Mouse (Mus musculus): ENCODE measurements around the gene Crb3.

- TF ChIP-seq CTCF (IDR thresholded peaks at IDR 0.05; ENCODE audit: low read depth, low read length) (no peak), POLR2A (IDR thresholded peaks at IDR 0.05; ENCODE audit: insufficient read depth, low read length) (no peak), EP300 (IDR thresholded peaks at IDR 0.05; ENCODE audit: insufficient read depth, low read depth, low read length) (no peak)
These were observed 4.1 kb downstream of the Crb3 start for GRCm38 (mm10) chr17:57063031-57063430.

Data from ES-Bruce4 (cell line).